Mouse (Mus musculus): ENCODE measurements around the gene Tmem131. TPM values are rescaled to one million over a fixed set of nuclear protein-coding genes. Genes with fewer than 3 reads are reported as not detected.

Tmem131 gene
- total and polyA plus RNA-seq, 2 experiments from 2014 or later = 8.9 to 21.5 TPM

DNA sequence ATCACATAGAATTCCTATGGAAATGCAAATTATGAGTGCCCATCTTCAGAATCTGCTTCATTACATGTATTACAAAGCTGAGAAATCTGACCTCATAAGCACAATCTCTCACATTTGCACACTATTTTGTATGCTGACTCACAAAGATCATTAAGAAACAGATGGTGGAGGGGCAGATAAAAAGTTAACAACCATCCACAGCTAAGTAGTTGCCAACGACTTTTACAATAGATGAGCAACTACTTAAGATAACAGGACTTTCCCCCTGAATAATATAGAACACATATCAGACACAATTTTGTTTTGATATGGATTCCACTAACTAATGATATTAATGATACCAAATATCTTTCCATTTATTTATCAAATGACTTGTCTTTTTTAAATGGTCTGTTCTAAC, 66.3 kb downstream of the Tmem131 start:
- no peaks in the 10 kb centered on the region for H3K27me3 ChIP-seq (ENCODE audit: insufficient read depth, low read length)
- peaks cover 1% of the 10 kb centered on the region; the same call in 1 of the 2 replicates for H3K36me3 ChIP-seq (ENCODE audit: insufficient read depth, low read length)
- no peaks in the 10 kb centered on the region for H3K9me3 ChIP-seq (ENCODE audit: low read length)
- no peak overlapping the region for H3K4me2 ChIP-seq (ENCODE audit: low read depth, low read length)
- 84% methylated on average over 1 of the region's 1 CpGs for WGBS
- no peaks in the 10 kb centered on the region for H3K4me1 ChIP-seq (ENCODE audit: insufficient read depth, low read length)
- ATAC-seq (no peak), DNase-seq (ENCODE audit: low spot score) (no peak)
- H3K27ac ChIP-seq = no peak overlapping the region
- H3K4me3 ChIP-seq (ENCODE audit: low read length) = no peak overlapping the region
- no peak overlapping the region for H3K9ac ChIP-seq (replicated peaks; ENCODE audit: low read length)
- no peak for TF ChIP-seq CTCF (IDR thresholded peaks at IDR 0.05; ENCODE audit: low read depth)

DNA sequence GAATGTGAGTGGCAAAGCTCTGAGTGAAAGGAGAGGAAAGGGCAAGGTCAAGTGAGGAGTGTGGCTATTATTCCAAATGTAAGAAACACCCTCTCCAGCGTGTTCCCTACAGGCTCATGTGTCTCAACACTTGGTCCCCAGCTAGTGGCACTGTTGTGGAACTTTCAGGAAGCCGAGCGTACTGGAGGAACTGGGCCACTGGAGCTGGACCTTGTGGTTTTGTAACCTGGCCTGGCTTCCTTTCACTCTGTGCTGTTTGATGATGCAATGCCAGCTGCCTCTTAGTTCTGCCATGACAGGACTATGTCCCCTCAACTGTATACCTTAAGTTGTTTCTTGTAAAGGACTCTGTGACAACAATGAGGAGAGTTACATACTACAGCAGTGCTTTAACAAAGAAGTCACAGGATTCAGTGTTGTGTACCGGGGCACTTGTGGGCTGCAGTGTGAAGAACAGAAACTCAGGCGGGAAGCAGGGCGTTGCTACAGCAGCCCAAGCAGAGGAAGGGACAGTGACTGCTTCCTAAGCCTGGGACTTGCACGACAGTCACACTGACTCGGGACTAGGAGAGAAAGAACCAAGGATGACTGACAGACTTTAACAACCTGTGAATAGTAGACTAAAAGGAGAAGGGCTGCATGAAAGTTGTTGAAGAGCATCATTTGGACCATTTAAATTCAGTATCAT, 68.4 kb downstream of the Tmem131 start:
- no peak for TF ChIP-seq CTCF (IDR thresholded peaks at IDR 0.05; ENCODE audit: low read depth)
- peaks cover 5% of the 10 kb centered on the region; the same call in 1 of the 2 replicates for H3K36me3 ChIP-seq (ENCODE audit: insufficient read depth, low read length)
- H3K4me3 ChIP-seq (ENCODE audit: low read length) = no peak overlapping the region
- no peaks in the 10 kb centered on the region for H3K4me1 ChIP-seq (ENCODE audit: insufficient read depth, low read length)
- H3K4me2 ChIP-seq (ENCODE audit: low read depth, low read length) = no peak overlapping the region
- no peak overlapping the region for H3K27ac ChIP-seq
- H3K9me3 ChIP-seq (ENCODE audit: low read length) = no peaks in the 10 kb centered on the region
- DNase-seq (ENCODE audit: low spot score) = no peak
- no peaks in the 10 kb centered on the region for H3K27me3 ChIP-seq (ENCODE audit: insufficient read depth, low read length)
- no peak overlapping the region for H3K9ac ChIP-seq (replicated peaks; ENCODE audit: low read length)
- WGBS = 74% methylated on average over 8 of the region's 8 CpGs
- ATAC-seq = no peak

DNA sequence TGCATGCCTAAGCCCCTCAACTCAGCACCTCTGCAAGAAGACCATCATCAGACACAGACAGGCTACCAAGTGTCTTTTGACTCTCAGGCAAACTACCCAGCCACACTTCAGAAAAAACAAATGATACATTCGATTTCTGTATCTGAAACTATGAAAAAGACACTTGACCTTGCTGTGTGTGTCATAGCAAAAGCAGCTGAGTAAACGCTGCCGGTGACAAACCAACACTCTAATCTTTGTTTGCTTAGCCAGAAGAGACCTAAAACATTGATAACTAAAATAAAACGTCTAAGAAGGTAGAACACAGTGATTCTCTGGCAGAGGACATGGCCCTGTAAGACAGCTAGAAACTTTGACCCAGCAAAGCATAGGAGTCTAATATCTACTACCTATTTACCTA, 72.2 kb downstream of the Tmem131 start:
- no peak for ATAC-seq
- no peak overlapping the region for H3K4me3 ChIP-seq (ENCODE audit: low read length)
- no peaks in the 10 kb centered on the region for H3K9me3 ChIP-seq (ENCODE audit: low read length)
- WGBS = 80% methylated on average over 4 of the region's 4 CpGs
- no peaks in the 10 kb centered on the region for H3K27me3 ChIP-seq (ENCODE audit: insufficient read depth, low read length)
- H3K9ac ChIP-seq (replicated peaks; ENCODE audit: low read length) = no peak overlapping the region
- no peak for TF ChIP-seq CTCF (IDR thresholded peaks at IDR 0.05; ENCODE audit: low read depth)
- no peak overlapping the region for H3K4me2 ChIP-seq (ENCODE audit: low read depth, low read length)
- H3K36me3 ChIP-seq (ENCODE audit: insufficient read depth, low read length) = peaks cover 5% of the 10 kb centered on the region; the same call in 1 of the 2 replicates
- no peak for DNase-seq (ENCODE audit: low spot score)
- H3K27ac ChIP-seq = no peak overlapping the region
- H3K4me1 ChIP-seq (ENCODE audit: insufficient read depth, low read length) = no peaks in the 10 kb centered on the region

DNA sequence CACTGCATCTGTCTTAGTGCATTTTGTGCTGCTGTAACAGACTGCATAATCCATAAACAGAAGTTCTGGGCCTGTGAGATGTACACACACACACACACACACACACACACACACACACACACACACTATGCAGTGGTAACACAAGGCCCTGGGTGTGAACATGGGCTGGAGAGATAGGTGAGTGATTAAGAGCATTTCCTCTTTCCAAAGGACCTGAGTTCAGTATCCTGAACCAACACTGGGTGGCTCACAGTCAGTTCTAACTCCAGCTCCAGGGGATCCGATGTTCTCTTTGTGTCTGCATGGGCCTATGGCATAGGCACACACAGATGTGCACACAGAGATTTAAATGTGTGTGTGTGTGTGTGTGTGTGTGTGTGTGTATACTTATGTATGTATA, 72.9 kb downstream of the Tmem131 start:
- WGBS = 77% methylated on average over 1 of the region's 1 CpGs
- no peak overlapping the region for H3K4me3 ChIP-seq (ENCODE audit: low read length)
- TF ChIP-seq CTCF (IDR thresholded peaks at IDR 0.05; ENCODE audit: low read depth) = no peak
- H3K27me3 ChIP-seq (ENCODE audit: insufficient read depth, low read length) = no peaks in the 10 kb centered on the region
- H3K36me3 ChIP-seq (ENCODE audit: insufficient read depth, low read length) = peaks cover 5% of the 10 kb centered on the region; the same call in 1 of the 2 replicates
- no peak overlapping the region for H3K27ac ChIP-seq
- no peak for DNase-seq (ENCODE audit: low spot score)
- H3K4me2 ChIP-seq (ENCODE audit: low read depth, low read length) = no peak overlapping the region
- H3K4me1 ChIP-seq (ENCODE audit: insufficient read depth, low read length) = no peaks in the 10 kb centered on the region
- ATAC-seq = no peak
- no peaks in the 10 kb centered on the region for H3K9me3 ChIP-seq (ENCODE audit: low read length)
- no peak overlapping the region for H3K9ac ChIP-seq (replicated peaks; ENCODE audit: low read length)

DNA sequence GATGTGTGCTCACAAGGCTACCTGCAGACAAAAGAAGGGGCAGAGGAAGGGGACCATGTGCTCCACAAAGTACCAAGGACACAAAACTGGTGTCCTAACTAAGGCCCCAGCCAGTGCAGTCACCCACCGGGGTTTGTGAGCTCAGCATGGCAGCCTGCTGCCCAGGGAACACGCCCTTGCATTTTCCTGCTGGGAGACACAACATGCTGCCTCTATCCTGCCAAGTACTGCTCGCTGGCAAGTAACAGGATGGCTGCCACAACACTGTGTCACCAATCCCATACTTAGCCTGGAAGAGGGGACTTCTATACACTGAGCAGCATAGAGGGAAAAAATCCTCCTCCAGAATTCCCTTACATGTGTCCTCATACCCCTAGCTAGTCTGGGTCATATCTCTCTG, 78.7 kb downstream of the Tmem131 start:
- no peak overlapping the region for H3K4me2 ChIP-seq (ENCODE audit: low read depth, low read length)
- ATAC-seq = no peak
- no peak for TF ChIP-seq CTCF (IDR thresholded peaks at IDR 0.05; ENCODE audit: low read depth)
- H3K4me1 ChIP-seq (ENCODE audit: insufficient read depth, low read length) = peaks cover 14% of the 10 kb centered on the region
- no peak for DNase-seq (ENCODE audit: low spot score)
- H3K9ac ChIP-seq (replicated peaks; ENCODE audit: low read length) = no peak overlapping the region
- H3K4me3 ChIP-seq (ENCODE audit: low read length) = no peak overlapping the region
- no peaks in the 10 kb centered on the region for H3K9me3 ChIP-seq (ENCODE audit: low read length)
- no peak overlapping the region for H3K27ac ChIP-seq
- no peaks in the 10 kb centered on the region for H3K36me3 ChIP-seq (ENCODE audit: insufficient read depth, low read length)
- WGBS = 52% methylated on average over 3 of the region's 3 CpGs
- no peaks in the 10 kb centered on the region for H3K27me3 ChIP-seq (ENCODE audit: insufficient read depth, low read length)

DNA sequence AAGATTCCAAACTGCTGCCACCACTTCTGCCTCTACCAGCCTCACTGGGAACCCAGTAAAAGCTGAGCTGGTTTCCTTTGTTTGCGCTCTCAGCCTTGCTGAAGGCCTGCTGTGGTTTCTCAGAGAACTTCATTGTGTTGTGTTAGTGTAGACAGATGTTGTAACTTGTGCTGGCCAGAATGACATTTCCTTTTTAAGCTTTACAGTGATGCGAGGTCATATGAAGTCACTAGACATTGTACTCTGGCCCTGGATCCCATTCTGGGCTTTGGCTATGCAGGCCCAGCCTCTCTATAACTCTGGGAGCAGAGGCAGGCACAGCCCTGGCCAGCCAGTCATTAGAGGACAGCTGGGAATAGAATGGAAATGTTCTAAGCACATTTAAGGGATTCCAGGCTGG, 81.7 kb downstream of the Tmem131 start:
- Histone ChIP-seq H3K4me1 (ENCODE audit: insufficient read depth, low read length) (peaks cover 14% of the 10 kb centered on the region), H3K27me3 (ENCODE audit: insufficient read depth, low read length) (no peaks in the 10 kb centered on the region), H3K4me3 (ENCODE audit: low read length) (no peak overlapping the region), H3K9me3 (ENCODE audit: low read length) (no peaks in the 10 kb centered on the region), H3K36me3 (ENCODE audit: insufficient read depth, low read length) (no peaks in the 10 kb centered on the region), H3K27ac (peak overlapping the region; percentile 20; the same call in 1 of the 2 replicates), H3K9ac (replicated peaks; ENCODE audit: low read length) (no peak overlapping the region), H3K4me2 (ENCODE audit: low read depth, low read length) (no peak overlapping the region)
- DNase-seq (ENCODE audit: low spot score) = no peak
- 67% methylated on average over 2 of the region's 2 CpGs for WGBS
- ATAC-seq = no peak
- TF ChIP-seq CTCF (IDR thresholded peaks at IDR 0.05; ENCODE audit: low read depth) = no peak

DNA sequence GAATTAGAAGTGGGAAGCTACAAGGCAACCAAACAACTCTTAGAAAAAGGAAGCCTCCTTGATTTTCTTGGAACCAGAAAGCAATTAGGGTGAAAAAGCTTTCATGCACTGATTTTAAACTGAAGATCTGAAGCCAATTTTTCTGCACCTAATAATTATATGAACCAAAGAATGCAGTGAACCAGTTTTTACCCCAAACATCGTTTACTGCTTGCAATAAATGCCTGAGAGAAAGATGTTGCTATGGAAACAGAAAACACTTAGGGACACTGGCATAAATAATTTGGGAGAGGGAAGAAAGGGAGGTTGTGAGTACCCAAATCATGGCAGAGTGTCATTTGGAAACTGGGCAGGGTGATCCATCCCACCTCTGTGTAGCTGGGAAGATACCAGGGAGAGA, 82.6 kb downstream of the Tmem131 start:
- Histone ChIP-seq H3K9me3 (ENCODE audit: low read length) (no peaks in the 10 kb centered on the region), H3K4me3 (ENCODE audit: low read length) (no peak overlapping the region), H3K27me3 (ENCODE audit: insufficient read depth, low read length) (no peaks in the 10 kb centered on the region), H3K27ac (peak overlapping the region; percentile 60), H3K4me2 (ENCODE audit: low read depth, low read length) (no peak overlapping the region), H3K36me3 (ENCODE audit: insufficient read depth, low read length) (no peaks in the 10 kb centered on the region), H3K4me1 (ENCODE audit: insufficient read depth, low read length) (peaks cover 14% of the 10 kb centered on the region), H3K9ac (replicated peaks; ENCODE audit: low read length) (no peak overlapping the region)
- DNase-seq (ENCODE audit: low spot score) (no peak), ATAC-seq (no peak)
- 12% methylated on average over 1 of the region's 1 CpGs for WGBS
- TF ChIP-seq CTCF (IDR thresholded peaks at IDR 0.05; ENCODE audit: low read depth) = no peak
